Mouse (Mus musculus) gastrocnemius, postnatal 25 days (tissue): ENCODE measurements around the gene Akt1. TPM values are rescaled to one million over a fixed set of nuclear protein-coding genes. Genes with fewer than 3 reads are reported as not detected.

Source experiments
- DNase-seq: peaks from one replicate; pipeline ENCODE4 v3.0.0; 2022
- long read RNA-seq, 2 experiments: library from polyadenylated mRNA; stranded (forward); transcript quantifications; one replicate each; pipeline ENCODE4 v2.0.0; 2021
- total RNA-seq, 2 experiments: library from RNA; stranded (reverse); gene quantifications; 1 replicate in 1 of 2; 2 replicates in 1 of 2; pipeline ENCODE4 v1.2.3; 2021

Gene Akt1
- total RNA-seq: 10 to 100 TPM; 63.5 to 69.7 TPM
- long read RNA-seq, experiment 1, transcript Akt1-201 (14 exons, 2,690 nt): major isoform, 84 of 103 reads
- long read RNA-seq, experiment 1, partial matches to known transcripts: 6 of 103 reads
- long read RNA-seq, experiment 1, other reads (novel, unspliced or antisense): 13 of 103 reads
- long read RNA-seq, experiment 2, transcript Akt1-201 (14 exons, 2,690 nt): major isoform, 94 of 113 reads
- long read RNA-seq, experiment 2, partial matches to known transcripts: 8 of 113 reads
- long read RNA-seq, experiment 2, other reads (novel, unspliced or antisense): 11 of 113 reads

GRCm38 (mm10) chr12:112674132-112675011, at the start of gene Akt1:
TSS of gene Akt1 (minus strand) at chr12:112674884.
- DNase-seq: peak; percentile 53

- DNase-seq: no peak
Observed at GRCm38 (mm10) chr12:112724077-112724805, 49.6 kb upstream of the Akt1 start.

DNA sequence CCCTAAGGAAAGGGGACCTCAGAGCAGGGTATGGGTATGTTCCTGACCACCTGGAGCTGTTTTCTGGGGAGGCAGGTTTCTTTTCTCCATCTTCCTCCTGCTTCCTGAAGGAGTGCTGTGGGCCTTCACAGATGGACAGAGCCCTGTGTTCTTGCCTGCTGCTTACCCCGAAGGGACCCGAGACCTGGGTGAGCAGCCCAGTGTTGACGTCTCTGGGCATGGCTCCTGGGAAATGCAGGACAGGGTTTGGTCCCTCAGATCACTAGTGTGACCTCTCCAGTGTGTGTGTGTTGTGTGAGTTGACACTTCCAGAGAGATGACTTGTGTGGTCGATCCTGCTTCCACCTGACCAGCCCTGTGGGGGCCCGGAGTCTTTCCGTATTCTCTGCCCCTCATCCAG, 48.8 kb upstream of the Akt1 start:
- no peak for DNase-seq

- no peak for DNase-seq
Observed at GRCm38 (mm10) chr12:112723028-112723330, 48.3 kb upstream of the Akt1 start.

- peak; percentile 66 for DNase-seq
Observed at GRCm38 (mm10) chr12:112722240-112723027, 47.8 kb upstream of the Akt1 start.

- DNase-seq: peak; percentile 46
Observed at GRCm38 (mm10) chr12:112721424-112722239, 46.9 kb upstream of the Akt1 start.

DNA sequence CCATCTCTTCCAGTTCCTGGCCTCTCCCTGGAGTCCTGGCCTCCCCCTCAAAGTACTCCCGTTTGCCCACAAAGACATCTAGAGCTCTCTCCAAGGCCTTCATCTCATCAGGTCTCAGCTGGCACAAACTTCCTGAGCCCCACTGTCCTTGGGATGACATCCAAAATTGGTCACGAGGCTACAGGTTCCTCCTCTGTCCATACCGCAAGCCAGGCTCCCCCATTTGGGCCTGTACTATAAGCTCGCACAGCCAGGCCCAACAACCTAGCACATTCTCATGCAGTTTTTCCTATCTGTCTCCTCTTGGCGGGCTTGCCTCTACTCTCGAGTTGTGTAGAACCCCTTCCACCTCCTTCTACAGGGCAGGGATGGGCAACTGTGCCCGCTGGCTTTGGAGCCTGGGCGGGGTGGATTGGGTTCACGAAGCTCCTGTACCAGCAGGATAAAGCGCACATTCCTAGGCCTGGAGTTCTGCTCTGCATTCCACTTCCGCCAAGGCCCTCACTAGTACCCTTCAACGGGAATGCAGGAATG, 46.3 kb upstream of the Akt1 start:
- DNase-seq: no peak

DNA sequence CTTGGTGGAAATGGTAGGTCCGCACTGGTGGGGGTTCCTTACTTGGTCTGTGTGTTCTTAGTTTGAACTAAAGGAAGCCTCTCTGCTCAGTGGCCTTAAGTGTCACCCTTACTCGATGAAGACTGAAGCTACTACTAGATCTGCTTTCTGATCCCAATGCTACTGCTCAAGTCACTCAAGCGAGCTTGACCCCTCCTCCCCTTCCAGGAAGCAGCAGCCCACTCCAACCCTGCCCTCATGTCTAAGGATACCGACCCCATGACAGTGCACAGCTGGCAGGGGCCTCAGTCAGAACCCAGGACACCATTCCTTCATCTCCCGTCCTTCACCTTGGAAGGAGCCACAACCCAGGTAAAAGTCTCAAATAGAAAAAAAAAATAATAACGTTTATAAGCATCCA, 45.5 kb upstream of the Akt1 start, which contains the start of gene Cep170b:
TSS of gene Cep170b (plus strand) at position 240 of the 400 bp plus-strand sequence.
- no peak for DNase-seq

- no peak for DNase-seq
Observed at GRCm38 (mm10) chr12:112718995-112719394, 44.3 kb upstream of the Akt1 start.

- DNase-seq: no peak
Observed at GRCm38 (mm10) chr12:112717140-112717539, 42.5 kb upstream of the Akt1 start.

- DNase-seq: no peak
Observed at GRCm38 (mm10) chr12:112713984-112714383, 39.3 kb upstream of the Akt1 start.

- no peak for DNase-seq
Observed at GRCm38 (mm10) chr12:112707573-112707869, 32.8 kb upstream of the Akt1 start.

GRCm38 (mm10) chr12:112706704-112707572, 32.3 kb upstream of the Akt1 start:
- peak; percentile 84 for DNase-seq

GRCm38 (mm10) chr12:112702374-112703320, 28.0 kb upstream of the Akt1 start:
- no peak for DNase-seq

- DNase-seq: no peak
Observed at GRCm38 (mm10) chr12:112700522-112700921, 25.8 kb upstream of the Akt1 start.

GRCm38 (mm10) chr12:112696806-112697425, 22.2 kb upstream of the Akt1 start:
- no peak for DNase-seq

GRCm38 (mm10) chr12:112694127-112694475, 19.4 kb upstream of the Akt1 start:
- DNase-seq: no peak
